Mouse (Mus musculus) stomach, embryonic 16.5 days (tissue): ENCODE measurements around the gene Usp3. TPM values are rescaled to one million over a fixed set of nuclear protein-coding genes. Genes with fewer than 3 reads are reported as not detected.

Experiments used
- ATAC-seq: fragments of 200-750 bp; cut with Nextera tagmentation; 2 replicates; pipeline ENCODE4 v1.8.0; 2017; ENCODE audit warnings: moderate number of reproducible peaks, moderate TSS enrichment; ENCODE audit not compliant: insufficient read depth, low FRiP score
- H3K27ac ChIP-seq: fragments of 300-500 bp; sonication (generic); 2 replicates; pipeline ENCODE4 v1.5.1; 2014; ENCODE audit warnings: low read length
- H3K27me3 ChIP-seq: fragments of 300-500 bp; sonication (generic); 2 replicates; pipeline ENCODE4 v1.6.1; 2014; ENCODE audit warnings: low read length, control low read depth, mixed read lengths; ENCODE audit not compliant: control insufficient read depth, insufficient read depth
- H3K36me3 ChIP-seq: fragments of 300-500 bp; sonication (generic); 2 replicates; pipeline ENCODE4 v1.6.1; 2014; ENCODE audit warnings: low read length; ENCODE audit not compliant: control insufficient read depth, insufficient read depth
- H3K4me1 ChIP-seq: fragments of 300-500 bp; sonication (generic); 2 replicates; pipeline ENCODE4 v1.6.1; 2014; ENCODE audit warnings: low read length, control low read depth, mixed read lengths; ENCODE audit not compliant: control insufficient read depth, insufficient read depth
- H3K4me2 ChIP-seq: fragments of 300-500 bp; sonication (generic); 2 replicates; pipeline ENCODE4 v1.6.1; 2014; ENCODE audit warnings: low read depth, low read length, mixed read lengths
- H3K4me3 ChIP-seq: fragments of 300-500 bp; sonication (generic); replicated peaks from 2 replicates; pipeline ENCODE4 v1.5.1; 2014; ENCODE audit warnings: mild to moderate bottlenecking, low read length
- H3K9ac ChIP-seq: fragments of 300-500 bp; sonication (generic); 2 replicates; pipeline ENCODE4 v1.6.1; 2014; ENCODE audit warnings: low read length
- H3K9me3 ChIP-seq: fragments of 300-500 bp; sonication (generic); replicated peaks from 2 replicates; pipeline ENCODE4 v1.6.1; 2016; ENCODE audit warnings: low read length, control low read depth; ENCODE audit not compliant: control insufficient read depth
- WGBS: fragments of 180-500 bp; shearing (Covaris S2); extraction: QIAGEN DNeasy Blood & Tissue Kit; methylation state at CpG from one replicate; pipeline ENCODE4 v1.1.7; 2014; 5-methylcytosine and 5-hydroxymethylcytosine counted together
- polyA plus RNA-seq: library from polyadenylated mRNA; unstranded; fragments of >200 nt; fragmentation: Nextera tagmentation; extraction: Ambion mirVana; gene quantifications from 2 replicates; pipeline ENCODE4 v1.2.1, GENCODE M21; 2015

Usp3 gene
- 54.5 and 65.1 TPM in 2 replicates for polyA plus RNA-seq

DNA sequence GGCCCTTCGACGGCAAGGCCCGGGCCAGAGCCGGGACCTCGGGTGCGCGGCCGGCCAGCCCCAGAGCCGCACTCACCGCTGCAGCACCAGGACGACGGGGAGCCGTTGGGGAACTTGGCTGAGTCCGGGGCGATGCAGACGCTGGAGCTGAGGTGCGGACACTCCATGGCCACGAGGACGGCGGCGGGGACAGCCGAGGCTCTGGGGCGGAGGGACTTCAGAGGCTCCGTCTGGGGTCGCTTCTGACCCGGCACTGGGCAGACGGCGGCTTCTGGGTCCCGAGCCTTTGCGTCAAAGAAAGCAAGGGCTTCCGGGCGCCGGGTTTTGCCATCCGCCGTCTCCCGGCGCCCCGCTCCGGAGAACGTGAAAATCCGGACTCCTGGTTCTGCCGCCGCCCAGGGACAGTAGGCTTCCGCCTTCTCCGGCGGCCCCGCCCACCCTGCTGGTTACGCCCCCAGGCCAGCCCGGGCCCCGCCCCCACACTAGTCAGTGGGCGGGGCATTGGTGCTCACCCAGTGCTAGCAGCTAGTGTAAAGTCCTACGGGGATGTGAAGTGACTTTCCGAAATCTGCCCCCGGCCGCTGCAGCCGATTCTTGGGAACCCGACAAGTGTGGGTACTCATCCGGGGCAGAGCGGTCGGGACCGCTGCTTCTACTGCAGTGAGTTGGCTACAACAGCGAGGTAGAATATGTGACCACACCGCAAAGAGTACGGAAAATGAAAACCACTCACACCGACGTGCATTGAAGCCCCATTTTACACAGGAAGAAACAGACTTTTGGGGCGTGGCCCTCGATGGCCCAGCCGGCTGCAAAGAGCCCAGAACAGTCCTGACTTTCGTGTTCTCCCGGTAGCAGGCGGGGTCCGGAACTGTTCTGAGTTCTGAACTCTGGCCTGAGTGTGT, at the start of gene Usp3:
TSS of gene Usp3 (minus strand) at position 435 of the 905 bp plus-strand sequence.
- peak; percentile 97 for ATAC-seq
- H3K27ac ChIP-seq, result peak within 1 kb of the TSS; percentile 98
- H3K9ac ChIP-seq, result peak within 1 kb of the TSS; percentile 97
- peak within 1 kb of the TSS; percentile 96 for H3K4me3 ChIP-seq
- H3K36me3 ChIP-seq, result no peaks in the 10 kb centered on the region
- WGBS, result under 1% methylated on average over 73 of the region's 73 CpGs
- no peaks in the 10 kb centered on the region for H3K9me3 ChIP-seq
- no peaks in the 10 kb centered on the region for H3K27me3 ChIP-seq
- H3K4me2 ChIP-seq, result peak within 1 kb of the TSS; percentile 70
- peaks cover 25% of the 10 kb centered on the region for H3K4me1 ChIP-seq

DNA sequence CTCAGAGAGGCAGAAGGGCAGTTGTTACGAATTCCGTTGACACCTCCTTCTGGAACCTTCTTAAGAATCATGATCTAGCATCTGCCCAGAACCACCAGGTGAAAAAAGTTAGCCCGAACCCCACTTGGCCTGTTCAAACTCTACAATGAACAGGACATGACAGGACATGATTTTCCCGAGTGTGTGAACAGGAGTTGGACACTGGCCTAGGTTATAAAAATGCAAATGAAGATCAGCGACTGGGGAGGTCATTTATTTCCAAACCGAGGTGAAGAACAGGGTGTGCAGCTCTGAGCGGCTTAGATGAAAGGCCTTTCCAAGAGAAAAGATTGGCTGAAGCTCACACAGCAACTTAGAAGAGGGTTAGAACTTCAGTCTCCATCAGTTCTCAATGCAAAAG, 47.5 kb upstream of the Usp3 start:
- H3K4me2 ChIP-seq, result no peak overlapping the region
- H3K9me3 ChIP-seq, result no peaks in the 10 kb centered on the region
- no peak overlapping the region for H3K27ac ChIP-seq
- no peaks in the 10 kb centered on the region for H3K4me1 ChIP-seq
- 68% methylated on average over 7 of the region's 7 CpGs for WGBS
- ATAC-seq, result no peak
- H3K27me3 ChIP-seq, result no peaks in the 10 kb centered on the region
- no peak overlapping the region for H3K4me3 ChIP-seq
- no peak overlapping the region for H3K9ac ChIP-seq
- H3K36me3 ChIP-seq, result no peaks in the 10 kb centered on the region

DNA sequence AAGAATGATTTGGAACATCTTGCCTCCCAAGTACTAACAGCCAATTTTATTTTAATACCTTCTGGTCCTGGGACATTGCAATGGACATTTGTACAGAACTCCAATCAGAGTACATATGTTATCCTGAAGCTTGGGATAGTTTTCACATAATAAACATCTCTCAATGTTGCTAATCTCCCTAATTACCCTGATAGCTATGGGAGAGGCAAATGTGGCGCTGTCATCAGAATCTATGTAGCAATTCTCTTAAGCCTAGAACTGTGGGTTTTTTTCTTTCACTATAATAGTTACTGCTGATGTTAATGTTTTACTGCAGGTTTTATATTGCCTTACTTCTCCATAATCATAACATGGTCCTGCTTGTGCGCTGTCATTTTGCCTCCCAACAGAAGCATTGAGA, 46.7 kb upstream of the Usp3 start:
- H3K9me3 ChIP-seq, result no peaks in the 10 kb centered on the region
- H3K4me1 ChIP-seq, result no peaks in the 10 kb centered on the region
- H3K27ac ChIP-seq, result no peak overlapping the region
- H3K4me3 ChIP-seq, result no peak overlapping the region
- WGBS, result 85% methylated on average over 2 of the region's 2 CpGs
- H3K36me3 ChIP-seq, result no peaks in the 10 kb centered on the region
- H3K27me3 ChIP-seq, result no peaks in the 10 kb centered on the region
- no peak overlapping the region for H3K4me2 ChIP-seq
- no peak overlapping the region for H3K9ac ChIP-seq
- ATAC-seq, result no peak

DNA sequence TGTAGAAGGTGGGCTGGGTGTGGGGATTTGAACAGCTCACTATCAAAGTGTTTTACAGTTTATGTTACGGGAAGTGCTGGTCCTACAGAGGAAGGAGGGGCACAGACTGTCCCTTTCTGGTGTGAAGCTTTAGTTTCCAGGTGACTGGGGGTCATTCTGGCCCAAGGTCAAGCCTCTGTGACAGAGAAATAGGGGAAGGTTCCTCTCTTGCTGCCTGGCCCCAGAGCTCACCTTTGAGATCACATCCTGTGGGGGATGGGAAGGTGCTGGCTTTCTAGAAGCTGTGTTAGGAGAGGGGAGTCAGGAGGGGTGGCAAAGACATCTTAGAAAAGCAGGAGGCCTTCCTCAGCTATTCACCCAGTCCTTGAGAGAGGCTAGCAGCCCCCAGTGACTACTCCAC, 39.5 kb upstream of the Usp3 start:
- H3K36me3 ChIP-seq, result no peaks in the 10 kb centered on the region
- no peaks in the 10 kb centered on the region for H3K27me3 ChIP-seq
- H3K9me3 ChIP-seq, result no peaks in the 10 kb centered on the region
- H3K4me2 ChIP-seq, result no peak overlapping the region
- no peak for ATAC-seq
- H3K4me3 ChIP-seq, result no peak overlapping the region
- no peak overlapping the region for H3K27ac ChIP-seq
- WGBS, result 90% methylated on average over 1 of the region's 1 CpGs
- no peak overlapping the region for H3K9ac ChIP-seq
- peaks cover 10% of the 10 kb centered on the region for H3K4me1 ChIP-seq

DNA sequence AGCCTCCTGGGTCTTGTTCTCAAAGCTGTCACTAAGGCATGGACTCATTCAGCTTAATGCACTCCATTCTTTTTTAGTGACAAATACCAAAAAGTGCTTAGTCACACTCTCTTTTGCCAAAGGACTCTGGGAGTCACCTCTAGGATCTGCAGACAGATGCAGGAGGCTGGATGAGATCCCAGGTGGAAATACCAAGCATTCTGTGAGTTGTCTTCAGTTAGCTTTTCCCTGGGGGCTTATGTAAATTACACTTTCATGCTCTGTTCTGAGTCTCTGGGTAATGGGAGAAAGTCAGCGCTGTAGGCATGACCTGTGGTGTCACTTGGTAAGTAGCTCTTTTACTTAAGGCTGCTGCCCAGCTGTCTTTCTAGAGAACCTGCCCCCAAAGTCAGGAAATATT, 38.0 kb upstream of the Usp3 start:
- Histone ChIP-seq H3K27ac (no peak overlapping the region), H3K4me1 (peaks cover 13% of the 10 kb centered on the region), H3K36me3 (no peaks in the 10 kb centered on the region), H3K4me2 (no peak overlapping the region), H3K27me3 (no peaks in the 10 kb centered on the region), H3K9ac (no peak overlapping the region), H3K4me3 (no peak overlapping the region), H3K9me3 (no peaks in the 10 kb centered on the region)
- 27% methylated on average over 1 of the region's 1 CpGs for WGBS
- no peak for ATAC-seq

DNA sequence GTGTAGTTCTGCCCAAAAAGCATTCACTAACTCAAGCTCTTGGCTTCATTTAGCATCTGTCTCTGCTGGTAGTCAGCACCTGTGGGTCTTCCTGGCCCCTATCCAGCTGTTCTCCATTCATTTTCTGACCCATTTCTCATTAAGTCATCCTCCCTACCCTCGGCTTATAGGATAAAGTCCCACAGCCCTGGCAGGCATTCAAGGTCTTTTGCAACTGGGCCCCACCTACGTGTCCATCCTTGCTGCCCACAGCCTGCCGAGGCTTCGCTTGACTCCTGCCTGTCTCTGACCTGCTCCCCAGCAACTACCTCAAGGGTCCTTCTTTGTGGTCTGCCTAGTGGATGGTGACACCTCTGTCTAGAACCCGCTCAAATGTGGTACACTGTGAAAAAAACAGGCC, 33.7 kb upstream of the Usp3 start:
- Histone ChIP-seq H3K4me1 (peaks cover 19% of the 10 kb centered on the region), H3K4me2 (no peak overlapping the region), H3K9me3 (no peaks in the 10 kb centered on the region), H3K9ac (no peak overlapping the region), H3K27me3 (no peaks in the 10 kb centered on the region), H3K4me3 (no peak overlapping the region), H3K36me3 (no peaks in the 10 kb centered on the region), H3K27ac (no peak overlapping the region)
- WGBS, result 64% methylated on average over 5 of the region's 5 CpGs
- no peak for ATAC-seq

DNA sequence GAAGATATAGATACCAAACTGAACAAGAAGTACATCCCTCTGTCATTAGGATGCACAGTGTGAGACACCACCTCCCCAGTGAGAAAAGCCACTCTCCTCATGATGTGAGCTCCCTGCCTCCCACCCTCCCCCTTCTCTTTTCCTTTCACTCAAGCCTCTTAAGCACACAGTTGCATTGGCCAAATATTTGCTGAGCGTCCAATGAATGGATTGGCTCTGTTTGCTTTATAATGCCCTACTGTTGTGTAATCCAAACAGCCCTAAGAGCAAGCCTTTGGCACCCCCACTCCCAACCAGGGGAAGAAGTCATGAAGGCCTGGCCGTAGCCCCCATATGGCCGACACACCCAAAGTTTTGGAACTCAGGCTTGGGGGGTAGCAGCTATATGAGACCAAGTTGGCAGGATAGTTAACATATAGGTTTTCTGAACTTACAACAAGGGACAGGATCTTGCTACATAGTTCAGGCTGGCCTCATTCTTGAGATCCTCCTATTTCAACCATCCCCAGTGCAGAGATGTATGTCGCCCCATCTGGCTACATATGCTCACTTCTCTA, 33.1 kb upstream of the Usp3 start:
- Histone ChIP-seq H3K4me3 (no peak overlapping the region), H3K27me3 (no peaks in the 10 kb centered on the region), H3K9ac (no peak overlapping the region), H3K4me2 (no peak overlapping the region), H3K27ac (no peak overlapping the region), H3K9me3 (no peaks in the 10 kb centered on the region), H3K4me1 (peaks cover 22% of the 10 kb centered on the region), H3K36me3 (no peaks in the 10 kb centered on the region)
- ATAC-seq, result peak; percentile 69; the same call in 1 of the 2 replicates
- WGBS, result 67% methylated on average over 4 of the region's 4 CpGs

DNA sequence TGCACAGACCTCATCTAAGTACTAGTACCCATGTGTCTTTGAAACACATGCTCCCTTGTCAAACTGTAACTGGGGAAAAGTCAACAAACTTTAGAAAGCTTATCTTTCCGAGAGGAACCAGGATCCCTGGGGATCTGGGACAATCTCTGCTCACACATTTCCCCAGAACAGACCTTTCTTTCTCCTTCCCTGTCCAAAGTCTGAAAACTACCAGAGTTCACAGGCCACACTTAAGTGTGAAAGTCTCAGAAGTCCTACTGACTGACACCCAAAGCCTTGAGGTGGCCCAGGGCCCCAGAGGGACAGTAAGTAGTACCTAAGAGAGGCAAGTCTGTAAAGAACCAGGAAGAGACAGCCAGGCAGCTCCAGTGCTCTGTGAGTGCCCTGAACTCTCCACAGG, 31.9 kb upstream of the Usp3 start:
- Histone ChIP-seq H3K4me2 (no peak overlapping the region), H3K27me3 (no peaks in the 10 kb centered on the region), H3K4me3 (no peak overlapping the region), H3K36me3 (no peaks in the 10 kb centered on the region), H3K4me1 (peaks cover 27% of the 10 kb centered on the region), H3K9me3 (no peaks in the 10 kb centered on the region), H3K27ac (peak overlapping the region; percentile 13; the same call in 1 of the 2 replicates), H3K9ac (no peak overlapping the region)
- 54% methylated on average over 1 of the region's 1 CpGs for WGBS
- no peak for ATAC-seq

DNA sequence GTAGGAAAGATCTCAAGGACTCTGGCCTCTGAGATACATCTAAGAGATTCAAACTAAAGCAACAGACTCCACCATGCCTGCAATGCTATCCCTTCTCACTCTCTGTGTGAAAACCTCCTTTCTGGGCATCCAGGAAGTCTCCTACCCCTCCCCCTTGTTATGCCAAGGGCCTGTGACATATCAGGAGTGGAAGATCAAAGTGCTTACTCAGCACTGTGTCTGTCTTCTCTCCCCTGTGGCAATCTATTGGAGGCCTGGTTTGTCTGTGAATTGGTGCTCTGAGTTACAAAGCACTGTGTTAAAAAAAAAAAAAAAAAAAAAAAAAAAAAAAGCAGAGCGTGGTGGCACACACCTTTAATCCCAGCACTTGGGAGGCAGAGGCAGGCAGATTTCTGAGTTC, 30.7 kb upstream of the Usp3 start:
- Histone ChIP-seq H3K9me3 (no peaks in the 10 kb centered on the region), H3K27ac (no peak overlapping the region), H3K4me1 (peaks cover 32% of the 10 kb centered on the region), H3K4me2 (no peak overlapping the region), H3K9ac (no peak overlapping the region), H3K27me3 (no peaks in the 10 kb centered on the region), H3K4me3 (no peak overlapping the region), H3K36me3 (no peaks in the 10 kb centered on the region)
- ATAC-seq, result no peak
- 100% methylated on average over 1 of the region's 1 CpGs for WGBS
